Mouse (Mus musculus): ENCODE data around the gene Bloc1s3.

- TF ChIP-seq CTCF (IDR thresholded peaks at IDR 0.05; ENCODE audit: insufficient read depth, low read depth, low read length) (no peak), POLR2A (IDR thresholded peaks at IDR 0.05; ENCODE audit: insufficient read depth, low read depth, low read length) (no peak)
These were observed 45.2 kb downstream of the Bloc1s3 start, which contains the start of gene Exoc3l2 for GRCm38 (mm10) chr7:19462884-19463381.
